Mouse (Mus musculus): Measurements from ENCODE around the gene Rrh.

Gene Rrh

GRCm38 (mm10) chr3:129822206-129822775, at the start of gene Rrh:
TSS of gene Rrh (minus strand) at chr3:129822587.
- in situ Hi-C loops (cut with MboI; ENCODE audit: unreplicated experiment in 2 of 2), result loop anchor here (5.0 to 10.0 kb wide), 2 partner anchors 163 to 255 kb away; no protein-coding TSS in a partner anchor

- in situ Hi-C loops (cut with MboI; ENCODE audit: unreplicated experiment in 2 of 2), result loop anchor here in 1 of 2 experiments (5.0 kb wide), 1 partner anchor 209 kb away; no protein-coding TSS in a partner anchor
These were observed 41.3 kb upstream of the Rrh start for GRCm38 (mm10) chr3:129863698-129864097.

DNA sequence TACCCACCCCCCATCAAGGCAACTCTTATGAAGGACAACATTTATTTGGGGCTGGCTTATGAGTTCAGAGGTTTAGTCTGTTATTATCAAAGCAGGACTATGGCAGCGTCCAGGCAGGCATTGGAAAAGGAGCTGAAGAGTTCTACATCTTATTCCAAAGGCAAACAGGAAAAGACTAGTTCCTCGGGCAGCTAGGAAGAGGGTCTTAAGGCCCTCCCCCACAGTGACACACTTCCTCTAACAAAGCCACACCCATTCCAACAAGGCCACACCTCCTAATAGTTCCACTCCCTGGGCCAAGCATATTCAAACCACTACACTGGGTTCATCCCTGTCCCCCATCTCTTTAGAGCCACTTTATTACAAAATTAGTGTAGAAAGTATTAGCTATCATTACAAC, 40.2 kb upstream of the Rrh start:
- in situ Hi-C loops (cut with MboI; ENCODE audit: unreplicated experiment in 2 of 2), result loop anchor here in 1 of 2 experiments (5.0 kb wide), 1 partner anchor 210 kb away; no protein-coding TSS in a partner anchor

DNA sequence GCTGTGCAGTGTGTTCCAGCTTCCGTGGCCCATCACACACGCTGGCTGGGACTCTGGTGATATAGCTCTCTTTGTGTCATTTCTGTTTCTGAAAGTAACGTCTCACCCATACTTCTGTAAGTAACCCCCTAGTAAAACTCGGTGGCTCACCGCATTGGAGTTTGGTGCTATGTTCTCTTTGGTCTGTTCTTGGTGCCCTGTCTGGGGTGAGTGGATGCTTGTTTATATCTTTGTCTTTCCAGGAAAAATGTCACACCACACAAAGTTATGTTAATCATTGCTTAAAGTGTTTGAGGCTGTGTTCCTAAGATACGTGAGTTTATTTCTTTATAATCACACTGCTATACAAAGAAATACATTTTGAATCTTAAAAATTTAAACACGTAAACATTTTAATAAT, 24.5 kb upstream of the Rrh start:
- in situ Hi-C loops (cut with MboI; ENCODE audit: unreplicated experiment in 2 of 2), result loop anchor here in 1 of 2 experiments (25.0 kb wide), 1 partner anchor 1390 kb away; no protein-coding TSS in a partner anchor

DNA sequence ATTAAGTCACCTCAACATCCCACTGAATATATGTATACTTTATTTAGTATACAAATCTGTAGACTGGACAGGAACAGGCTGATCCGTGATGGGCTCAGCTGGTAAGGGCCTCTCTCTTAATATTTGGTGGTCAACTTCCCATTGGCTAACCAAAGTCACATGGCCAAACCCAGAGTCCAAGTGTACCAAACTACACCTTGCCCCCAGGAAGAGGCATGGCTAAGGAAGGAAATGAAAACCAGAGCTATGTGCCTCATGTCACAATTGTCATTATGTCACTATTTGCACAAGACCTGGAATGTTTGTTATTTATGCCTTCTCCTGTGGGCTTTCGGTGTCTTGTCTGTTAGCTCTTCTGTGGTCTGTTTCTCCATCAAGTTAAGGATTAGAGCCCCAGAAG, 23.5 kb upstream of the Rrh start:
- in situ Hi-C loops (cut with MboI; ENCODE audit: unreplicated experiment in 2 of 2), result loop anchor here in 1 of 2 experiments (25.0 kb wide), 1 partner anchor 1391 kb away; no protein-coding TSS in a partner anchor

DNA sequence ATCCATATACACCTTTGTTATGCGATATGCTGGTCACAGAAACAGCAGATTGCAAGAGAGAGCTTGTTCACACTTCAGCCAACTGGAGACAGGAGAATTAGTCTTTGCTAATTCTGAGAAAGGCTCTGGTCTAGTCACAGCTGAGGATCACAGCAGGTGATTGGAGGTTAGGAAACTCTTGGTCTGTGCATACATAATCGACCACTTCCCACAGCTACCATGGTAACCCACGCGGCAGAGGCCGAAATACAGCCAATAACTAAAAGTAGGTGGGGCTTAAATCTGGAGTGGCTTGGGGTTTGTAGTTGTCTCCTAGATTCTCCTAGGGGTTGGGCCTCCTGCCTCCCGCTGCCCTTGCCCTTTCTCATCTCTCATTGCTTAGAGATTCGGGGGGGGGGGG, 15.6 kb upstream of the Rrh start:
- in situ Hi-C loops (cut with MboI; ENCODE audit: unreplicated experiment in 2 of 2), result loop anchor here (5.0 to 25.0 kb wide), 6 partner anchors 39 to 1399 kb away; partner anchors contain the start of gene Pla2g12a (in 1 of the 2)

- in situ Hi-C loops (cut with MboI; ENCODE audit: unreplicated experiment in 2 of 2), result loop anchor here (5.0 to 25.0 kb wide), 6 partner anchors 40 to 1400 kb away; partner anchors contain the start of gene Pla2g12a (in 1 of the 2)
These were observed 14.6 kb upstream of the Rrh start for GRCm38 (mm10) chr3:129836965-129837364.

DNA sequence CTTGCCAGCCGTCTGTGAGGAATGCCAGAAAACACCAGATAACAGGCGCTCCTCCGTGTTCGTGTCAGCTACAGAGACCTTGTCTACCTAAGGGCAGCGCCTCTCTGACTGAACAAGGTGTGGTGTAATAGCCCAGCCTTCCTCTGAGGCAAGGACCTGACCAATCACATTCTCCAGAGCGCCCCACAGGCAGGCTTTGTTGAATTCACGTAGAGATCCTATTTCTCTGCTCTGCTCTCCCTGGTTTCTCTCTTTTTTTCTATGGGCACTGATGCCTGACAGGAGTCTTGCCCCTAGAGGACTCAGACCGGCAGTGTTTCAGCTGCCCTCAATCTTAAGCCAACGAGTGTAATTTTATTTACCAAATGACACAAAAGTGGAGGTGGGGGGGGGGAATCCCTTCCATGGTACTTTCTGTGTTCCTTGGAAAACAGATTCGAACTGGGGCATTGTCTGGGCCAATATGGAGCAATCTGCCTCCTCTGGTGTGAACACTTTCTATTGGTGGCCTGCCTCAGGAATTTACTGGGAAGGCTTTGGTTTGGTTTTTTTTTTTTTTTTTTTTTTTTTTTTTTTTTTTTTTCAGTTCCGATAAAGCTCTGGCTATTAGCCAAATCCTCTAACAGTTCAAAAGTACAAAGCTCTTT, 13.8 kb upstream of the Rrh start:
- in situ Hi-C loops (cut with MboI; ENCODE audit: unreplicated experiment in 2 of 2), result loop anchor here (5.0 to 25.0 kb wide), 6 partner anchors 41 to 1401 kb away; partner anchors contain the start of gene Pla2g12a (in 1 of the 2)

DNA sequence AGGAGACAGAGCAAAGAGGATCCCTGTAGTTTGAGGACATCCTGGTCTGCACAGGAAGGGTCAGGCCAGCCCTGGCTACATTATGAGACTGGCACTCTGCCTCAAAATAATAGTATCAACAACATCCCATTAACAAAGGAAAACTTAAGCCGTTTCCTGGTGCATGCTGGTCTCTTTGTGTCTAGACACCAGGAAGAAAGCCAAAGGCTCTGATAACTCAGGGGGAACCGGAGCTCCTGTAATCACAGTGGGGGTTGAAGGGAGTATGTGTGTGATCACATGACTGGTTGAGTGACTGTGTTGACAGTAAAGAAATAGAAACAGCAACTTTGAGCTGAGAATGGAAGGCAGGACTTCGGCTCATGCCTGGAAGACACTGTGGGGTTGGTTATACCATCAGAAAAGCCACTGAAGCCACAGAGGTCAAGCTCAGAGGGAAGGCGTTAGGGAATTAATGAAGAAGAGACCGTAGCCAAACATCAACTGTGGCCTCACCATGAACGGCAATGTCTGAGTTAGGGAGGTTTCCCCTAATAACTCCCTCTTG, 13.1 kb upstream of the Rrh start, which contains the start of gene Cfi:
Cfi (plus strand) TSS at position 497 of the 547 bp plus-strand sequence.
- in situ Hi-C loops (cut with MboI; ENCODE audit: unreplicated experiment in 2 of 2), result loop anchor here (5.0 to 25.0 kb wide), 6 partner anchors 42 to 1402 kb away; partner anchors contain the start of gene Pla2g12a (in 1 of the 2)

GRCm38 (mm10) chr3:129831035-129831568, 8.7 kb upstream of the Rrh start, which contains the start of gene Gar1:
TSS of gene Gar1 (minus strand) at chr3:129831396.
- in situ Hi-C loops (cut with MboI; ENCODE audit: unreplicated experiment in 2 of 2), result loop anchor here (10.0 to 25.0 kb wide), 3 partner anchors 224 to 1406 kb away; no protein-coding TSS in a partner anchor

DNA sequence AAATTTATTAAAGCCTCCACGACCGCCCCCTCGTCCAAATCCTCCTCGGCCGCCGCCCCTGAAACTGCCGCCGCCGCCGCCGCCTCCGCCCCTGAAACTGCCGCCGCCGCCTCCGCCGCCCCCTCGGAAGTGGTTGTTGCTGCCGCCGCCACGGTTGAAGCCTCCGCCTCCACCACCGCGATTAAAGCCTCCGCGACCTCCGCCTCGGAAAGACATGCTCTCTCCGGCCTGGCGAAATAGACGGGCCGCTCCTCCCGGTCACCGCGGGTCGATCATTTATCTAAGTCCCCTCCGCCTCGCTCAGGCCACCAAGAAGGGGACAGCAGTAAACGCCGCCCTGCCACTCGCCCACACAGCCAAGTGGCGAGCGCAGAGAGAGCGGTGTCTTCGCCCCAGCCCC, 8.2 kb upstream of the Rrh start:
- in situ Hi-C loops (cut with MboI; ENCODE audit: unreplicated experiment in 2 of 2), result loop anchor here (10.0 to 25.0 kb wide), 3 partner anchors 224 to 1407 kb away; no protein-coding TSS in a partner anchor

DNA sequence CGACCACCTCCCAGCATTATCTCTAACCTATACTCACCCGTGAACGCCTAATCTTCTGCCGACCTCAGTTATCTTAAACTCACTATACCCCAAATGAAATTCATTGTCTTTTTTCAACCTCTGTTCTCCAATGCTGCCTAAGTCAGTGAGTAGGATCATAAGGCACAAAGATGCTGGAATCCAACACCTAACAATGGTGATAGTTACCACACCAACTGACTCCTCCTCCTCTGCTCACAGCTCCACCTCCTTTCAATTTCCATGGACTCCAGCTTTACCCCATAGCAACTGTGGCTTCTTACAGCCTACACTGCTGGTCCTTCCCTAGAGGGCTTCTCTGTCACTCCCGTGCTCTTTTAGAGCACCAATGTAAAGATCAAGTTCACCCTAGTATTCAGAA, 5.3 kb upstream of the Rrh start:
- in situ Hi-C loops (cut with MboI; ENCODE audit: unreplicated experiment in 2 of 2), result loop anchor here (5.0 to 25.0 kb wide), 3 partner anchors 157 to 1410 kb away; no protein-coding TSS in a partner anchor

DNA sequence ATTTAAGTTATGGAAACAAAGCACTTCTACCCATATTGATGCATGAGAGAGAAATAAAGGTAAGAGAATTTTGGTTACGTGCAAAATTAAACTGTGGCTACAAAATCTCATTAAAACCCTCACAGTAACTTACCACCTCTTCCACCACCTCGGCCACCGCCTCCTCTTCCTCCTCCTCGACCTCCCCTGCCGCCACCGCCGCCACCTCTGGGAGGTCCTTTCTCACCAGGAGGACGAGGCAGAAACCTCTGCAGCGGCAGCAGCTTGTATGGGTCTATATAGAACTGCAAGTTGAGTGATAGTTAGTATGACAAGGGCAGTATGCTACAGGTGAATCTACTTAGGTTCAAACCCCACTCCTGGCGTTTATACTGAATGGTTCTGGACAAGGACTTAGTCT, 4.3 kb upstream of the Rrh start:
- in situ Hi-C loops (cut with MboI; ENCODE audit: unreplicated experiment in 2 of 2), result loop anchor here (5.0 to 25.0 kb wide), 3 partner anchors 158 to 1411 kb away; no protein-coding TSS in a partner anchor

DNA sequence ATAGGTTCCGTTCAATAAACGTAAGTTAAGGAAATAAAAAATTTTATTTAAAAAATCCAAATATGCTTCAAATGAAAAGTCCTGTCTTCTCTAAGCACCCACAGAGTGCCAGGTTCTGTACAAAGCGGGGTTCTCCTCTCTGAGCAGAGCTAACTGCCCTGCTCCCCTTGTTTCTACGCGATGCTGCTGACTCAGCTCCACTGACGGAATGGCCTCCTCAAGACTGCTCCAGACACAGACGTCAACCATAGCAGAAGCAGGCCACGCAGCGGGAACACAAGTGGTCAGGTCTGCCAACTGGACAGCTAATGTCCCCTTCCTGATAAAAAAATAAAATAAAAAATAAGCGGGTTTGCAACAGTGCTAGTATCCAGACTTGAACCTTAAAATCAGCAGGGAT, 2.5 kb upstream of the Rrh start:
- in situ Hi-C loops (cut with MboI; ENCODE audit: unreplicated experiment in 2 of 2), result loop anchor here (5.0 to 25.0 kb wide), 3 partner anchors 160 to 1412 kb away; no protein-coding TSS in a partner anchor

DNA sequence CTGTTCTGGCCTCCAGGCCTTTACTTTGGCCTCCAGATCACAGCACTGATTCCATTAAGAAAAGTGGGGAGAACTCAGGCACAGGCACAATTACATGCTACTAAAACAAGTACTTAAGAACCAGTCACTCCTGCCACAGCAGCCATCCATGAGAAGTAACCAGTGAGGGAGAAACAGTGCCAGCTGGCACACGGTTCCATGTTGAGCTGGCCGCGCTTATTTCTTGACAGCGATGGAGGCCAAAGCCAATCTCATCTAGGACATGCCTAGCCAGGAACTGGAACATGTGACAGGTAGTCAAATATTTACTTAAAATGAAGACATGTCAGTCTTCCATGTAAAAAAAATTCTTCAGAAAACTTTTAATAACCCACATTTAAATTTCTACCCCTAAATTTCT, 1.8 kb upstream of the Rrh start:
- in situ Hi-C loops (cut with MboI; ENCODE audit: unreplicated experiment in 2 of 2), result loop anchor here (5.0 to 10.0 kb wide), 2 partner anchors 161 to 253 kb away; no protein-coding TSS in a partner anchor

DNA sequence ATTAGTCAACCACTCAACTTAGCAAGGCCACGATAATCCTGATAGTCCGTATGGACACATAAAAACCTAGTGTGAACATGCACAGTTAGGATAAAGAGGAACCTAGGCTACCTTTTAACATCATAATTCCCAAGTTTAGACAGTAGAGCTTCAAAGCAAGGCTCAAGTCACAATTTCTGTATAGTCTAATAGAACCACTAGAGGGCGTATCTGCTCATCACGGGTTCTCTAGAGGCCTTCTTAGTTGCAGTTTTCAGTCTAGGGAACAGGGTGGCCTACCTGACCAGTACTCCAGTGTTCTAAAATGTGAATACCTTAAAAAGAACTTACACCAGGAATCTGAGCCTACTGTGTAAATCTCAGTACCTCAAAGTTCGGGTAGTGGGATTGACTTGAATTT, 906 bp upstream of the Rrh start:
- in situ Hi-C loops (cut with MboI; ENCODE audit: unreplicated experiment in 2 of 2), result loop anchor here (5.0 to 10.0 kb wide), 2 partner anchors 162 to 254 kb away; no protein-coding TSS in a partner anchor

- in situ Hi-C loops (cut with MboI; ENCODE audit: unreplicated experiment in 2 of 2), result loop anchor here (5.0 to 10.0 kb wide), 2 partner anchors 163 to 256 kb away; no protein-coding TSS in a partner anchor
These were observed 651 bp downstream of the Rrh start for GRCm38 (mm10) chr3:129821736-129822135.

DNA sequence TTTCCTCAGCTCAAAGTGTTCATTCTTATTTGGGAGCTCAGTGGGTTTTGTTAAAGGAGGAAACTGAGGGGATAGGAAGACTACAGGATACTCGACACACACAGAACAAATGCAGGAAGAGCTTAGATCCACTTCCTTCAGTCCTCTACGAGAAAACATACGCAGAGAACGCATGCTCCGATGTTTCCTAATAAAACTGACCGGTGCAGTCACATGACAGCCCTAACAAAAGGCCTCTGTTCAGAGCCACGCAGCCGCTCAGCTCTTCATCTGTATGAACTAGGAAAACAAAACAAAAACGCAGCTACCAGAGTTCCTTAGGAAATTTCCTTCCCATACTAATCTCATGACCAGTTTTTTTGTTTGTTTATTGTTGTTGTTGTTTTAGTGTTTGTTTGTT, 1.5 kb downstream of the Rrh start:
- in situ Hi-C loops (cut with MboI; ENCODE audit: unreplicated experiment in 2 of 2), result loop anchor here (5.0 to 10.0 kb wide), 2 partner anchors 164 to 256 kb away; no protein-coding TSS in a partner anchor

DNA sequence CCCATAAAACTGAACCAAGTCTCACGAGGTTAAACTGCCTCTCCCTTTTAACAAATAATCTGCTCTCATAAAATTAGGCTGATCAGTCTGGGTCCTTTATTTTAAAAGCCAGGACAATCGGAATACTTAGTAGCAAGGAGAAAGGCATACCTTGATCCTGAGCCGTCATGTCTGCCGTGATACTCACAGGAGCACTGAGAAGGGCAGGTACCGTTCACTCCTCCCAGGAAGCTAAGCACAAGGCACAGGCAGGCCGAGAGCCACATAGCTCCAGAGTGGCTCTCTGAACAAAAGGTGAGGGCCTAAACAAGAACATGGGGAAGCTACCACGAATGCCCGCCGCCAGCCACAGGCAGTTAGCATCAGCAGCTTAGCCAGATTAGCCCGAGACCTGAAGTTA, 18.6 kb downstream of the Rrh start, which contains the start of gene Lrit3:
Lrit3 (minus strand) TSS at position 266 of the 400 bp plus-strand sequence.
- in situ Hi-C loops (cut with MboI; ENCODE audit: unreplicated experiment in 2 of 2), result no loop called here

DNA sequence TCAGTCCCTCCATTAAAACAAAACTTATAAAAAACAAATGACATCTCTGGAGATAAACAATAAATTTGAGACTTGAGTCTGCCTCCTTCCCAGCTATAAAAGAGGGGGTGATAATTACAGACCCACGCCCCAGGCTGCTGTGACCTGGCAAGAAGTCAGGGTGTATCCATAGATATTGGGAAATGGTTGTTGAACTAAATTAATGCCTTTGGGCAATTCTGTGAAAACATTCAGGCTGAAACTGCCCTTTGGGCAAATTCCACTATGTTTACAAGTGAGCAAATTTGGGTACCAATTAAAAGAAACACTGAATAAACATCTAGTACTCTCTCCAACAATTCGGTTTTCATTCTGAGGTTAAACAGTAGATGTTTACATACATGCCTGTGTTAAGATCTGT, 23.4 kb downstream of the Rrh start:
- in situ Hi-C loops (cut with MboI; ENCODE audit: unreplicated experiment in 2 of 2), result no loop called here
